Mouse (Mus musculus) neutrophil, adult 65 days (primary cell): ENCODE results near the gene Pira2. TPM values are rescaled to one million over a fixed set of nuclear protein-coding genes. Genes with fewer than 3 reads are reported as not detected.

Experiments
- total RNA-seq: library from RNA; stranded (reverse); gene quantifications from 2 replicates; pipeline ENCODE4 v1.2.4, GENCODE M21; 2023

Pira2 gene
- total RNA-seq: 69.3 and 76.6 TPM in 2 replicates

DNA sequence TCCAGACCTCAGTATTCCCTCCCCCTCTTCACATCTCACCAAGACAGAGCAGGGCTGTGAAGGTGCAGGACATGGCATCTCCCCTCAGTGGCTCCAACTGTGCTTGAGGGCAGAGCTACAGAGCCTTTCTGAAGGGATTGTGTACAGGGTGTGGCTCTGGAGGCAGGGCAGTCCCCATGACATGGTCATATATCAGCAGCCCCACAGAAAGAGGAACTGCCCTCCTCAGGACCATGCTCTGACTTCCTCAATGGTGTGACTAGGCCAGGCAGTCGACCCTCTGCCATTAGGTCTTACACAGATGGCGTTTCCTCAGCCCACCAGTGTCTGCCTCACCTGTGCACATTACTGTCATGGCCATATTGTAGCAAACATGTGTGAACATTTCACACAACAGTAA, at the start of gene Pira2:
Gene Pira2, minus strand, starts transcription at position 101 of the 400 bp plus-strand sequence.

GRCm38 (mm10) chr7:3825599-3825998, 19.3 kb downstream of the Pira2 start, which contains the start of gene Gm15448:
Gm15448 (minus strand) TSS chr7:3825687.

Other genes starting within 250 kb of the Pira2 start
- not detected in 2 replicates for gene Oscar, start 228.9 kb downstream of the Pira2 start, total RNA-seq
- 255 and 302 TPM in 2 replicates for gene Ndufa3, start 227.7 kb downstream of the Pira2 start, total RNA-seq
- 19.2 and 24.4 TPM in 2 replicates for gene Tfpt, start 215.1 kb downstream of the Pira2 start, total RNA-seq
- gene Prpf31, start 215.1 kb downstream of the Pira2 start, total RNA-seq: 23.5 and 27.7 TPM in 2 replicates
- gene Cnot3, start 199.8 kb downstream of the Pira2 start, total RNA-seq: 72.2 and 93.0 TPM in 2 replicates
- gene Leng1, start 179.2 kb downstream of the Pira2 start, total RNA-seq: 5.6 and 6.7 TPM in 2 replicates
- gene Tmc4, start 167.5 kb downstream of the Pira2 start, total RNA-seq: 18.1 and 19.3 TPM in 2 replicates
- 35.7 and 48.3 TPM in 2 replicates for gene Tsen34, start 152.2 kb downstream of the Pira2 start, total RNA-seq
- gene Mboat7, start 151.5 kb downstream of the Pira2 start, total RNA-seq: 184 and 188 TPM in 2 replicates
- gene Rps9, start 141.1 kb downstream of the Pira2 start, total RNA-seq: 964 and 1,181 TPM in 2 replicates
- gene Pirb, start 124.7 kb downstream of the Pira2 start, total RNA-seq: 306 and 318 TPM in 2 replicates
- gene Gm15448, start 19.4 kb downstream of the Pira2 start, total RNA-seq: 84.0 and 90.4 TPM in 2 replicates
- 135 and 156 TPM in 2 replicates for gene Gm14548, start 53.1 kb upstream of the Pira2 start, total RNA-seq
- 99.8 and 101 TPM in 2 replicates for gene Lilra6, start 70.5 kb upstream of the Pira2 start, total RNA-seq
- 12.9 and 20.1 TPM in 2 replicates for gene Lair1, start 218.2 kb upstream of the Pira2 start, total RNA-seq